8 mouse cellular contexts compared by ENCODE assay signal in genomic region chr4:129585773-129586172, GRCm38 (mm10). TPM values are rescaled to one million over a fixed set of nuclear protein-coding genes. Genes with fewer than 3 reads are reported as not detected.
DNase-seq lines count a peak whose midpoint lies in the region; ATAC-seq and TF ChIP-seq lines count a peak whose summit lies in the region.
"Had no signal": no experiment of that assay in that cellular context is flagged by ENCODE, and none has a peak within 500 bp of the region (broad histone marks: within the 10 kb centered on the region; RNA-seq: fewer than 3 reads in every experiment).

No protein-coding gene starts in this region.

- H3K36me3 ChIP-seq in hindbrain, embryonic 10.5 days: peaks cover 10% of the 10 kb centered on the region
- H3K36me3 ChIP-seq in hindbrain, embryonic 16.5 days (ENCODE audit: control insufficient read depth, insufficient read depth, low read length): peaks cover under 1% of the 10 kb centered on the region
- H3K36me3 ChIP-seq in CH12.LX (replicated peaks in 1 of 2; ENCODE audit: control insufficient read depth in 1 of 2, insufficient read depth in 1 of 2, low read length in 1 of 2): peaks cover 7 to 32% of the 10 kb centered on the region in 2 experiments
- peaks cover 10% of the 10 kb centered on the region for H3K36me3 ChIP-seq in embryonic facial prominence, embryonic 10.5 days (replicated peaks)
- H3K36me3 ChIP-seq in limb, embryonic 15.5 days: peaks cover 2% of the 10 kb centered on the region

- no peak for DNase-seq in hindbrain, embryonic 10.5 days (ENCODE audit: low spot score)
- peak; percentile 44 for DNase-seq in CH12.LX (ENCODE audit: extremely low read depth)
- DNase-seq in embryonic facial prominence, embryonic 10.5 days (ENCODE audit: low spot score): no peak
- DNase-seq in retina, postnatal 1 day: no peak
- DNase-seq in right cerebral cortex, postnatal 14 days: no peak

- H3K9me3 ChIP-seq in hindbrain, embryonic 10.5 days: no peaks in the 10 kb centered on the region
- H3K9me3 ChIP-seq in hindbrain, embryonic 16.5 days (ENCODE audit: control insufficient read depth, low read length): no peaks in the 10 kb centered on the region
- no peaks in the 10 kb centered on the region for H3K9me3 ChIP-seq in CH12.LX (replicated peaks; ENCODE audit: low read length)
- no peaks in the 10 kb centered on the region for H3K9me3 ChIP-seq in embryonic facial prominence, embryonic 10.5 days
- H3K9me3 ChIP-seq in limb, embryonic 15.5 days: no peaks in the 10 kb centered on the region

- TF ChIP-seq EP300 in CH12.LX (IDR thresholded peaks at IDR 0.05; ENCODE audit: low read length): no peak

- peaks cover 18% of the 10 kb centered on the region for H3K4me1 ChIP-seq in hindbrain, embryonic 10.5 days (replicated peaks)
- H3K4me1 ChIP-seq in hindbrain, embryonic 16.5 days (ENCODE audit: control insufficient read depth, insufficient read depth, low read depth, low read length): no peaks in the 10 kb centered on the region; the same call in 1 of the 2 replicates
- H3K4me1 ChIP-seq in CH12.LX (ENCODE audit: control insufficient read depth in 1 of 2, insufficient read depth in 2 of 2): peaks cover 10 to 39% of the 10 kb centered on the region in 2 experiments
- H3K4me1 ChIP-seq in embryonic facial prominence, embryonic 10.5 days: peaks cover 19% of the 10 kb centered on the region
- H3K4me1 ChIP-seq in limb, embryonic 15.5 days: peaks cover 8% of the 10 kb centered on the region; the same call in 1 of the 2 replicates

- no peak overlapping the region for H3K9ac ChIP-seq in hindbrain, embryonic 16.5 days (ENCODE audit: low read depth, low read length)
- peak overlapping the region; percentile 59 for H3K9ac ChIP-seq in CH12.LX (ENCODE audit: insufficient read depth, low read depth)
- H3K9ac ChIP-seq in limb, embryonic 15.5 days: no peak overlapping the region

- H3K79me2 ChIP-seq in CH12.LX (replicated peaks; ENCODE audit: control insufficient read depth, extremely low read depth, insufficient read depth, poor library complexity, severe bottlenecking): peaks cover 8% of the 10 kb centered on the region

- in situ Hi-C loops in CH12.LX (cut with MboI; ENCODE audit: low pct_ligation_motif_present, low pct_unique_long_range_greater_than_20kb, low sequenced_read_pairs): no loop called here

- no peak for TF ChIP-seq RAD21 in CH12.LX (IDR thresholded peaks at IDR 0.05; ENCODE audit: low read depth, low read length)

- TF ChIP-seq CTCF in CH12.LX (conservative IDR thresholded peaks at IDR 0.05 in 1 of 2, IDR thresholded peaks at IDR 0.05 in 1 of 2; ENCODE audit: low read depth in 2 of 2, low read length in 2 of 2): no peak

- dilution Hi-C loops in CH12.LX (cut with MboI; ENCODE audit: extremely low pct_ligation_motif_present, extremely low pct_unique_long_range_greater_than_20kb, low sequenced_read_pairs): no loop called here

- H3K4me2 ChIP-seq in hindbrain, embryonic 16.5 days (ENCODE audit: low read length): no peak overlapping the region; the same call in 1 of the 2 replicates
- H3K4me2 ChIP-seq in CH12.LX (ENCODE audit: insufficient read depth, low read depth, poor library complexity, severe bottlenecking): peak overlapping the region; percentile 61; the same call in 1 of the 2 replicates
- H3K4me2 ChIP-seq in limb, embryonic 15.5 days: peak overlapping the region; percentile 75

- no peak for ATAC-seq in hindbrain, embryonic 16.5 days
- no peak for ATAC-seq in limb, embryonic 15.5 days (ENCODE audit: insufficient number of reproducible peaks, low FRiP score, low TSS enrichment, low read depth)

- TF ChIP-seq POLR2A in CH12.LX (IDR thresholded peaks at IDR 0.05; ENCODE audit: low read depth, low read length): no peak

- peak overlapping the region; percentile 62; the same call in 1 of the 2 replicates for H3K27ac ChIP-seq in hindbrain, embryonic 10.5 days
- no peak overlapping the region for H3K27ac ChIP-seq in hindbrain, embryonic 16.5 days (ENCODE audit: low read depth, low read length)
- H3K27ac ChIP-seq in CH12.LX (ENCODE audit: insufficient read depth, low read depth): peak overlapping the region; percentile 92; the same call in 1 of the 2 replicates
- 0 out of 2 replicates have a peak overlapping the region, but pooled peaks have one; percentile 78 for H3K27ac ChIP-seq in embryonic facial prominence, embryonic 10.5 days (replicated peaks)
- no peak overlapping the region for H3K27ac ChIP-seq in limb, embryonic 15.5 days

- peak overlapping the region; percentile 58 for H3K4me3 ChIP-seq in hindbrain, embryonic 10.5 days
- H3K4me3 ChIP-seq in hindbrain, embryonic 16.5 days (ENCODE audit: low read length): no peak overlapping the region
- H3K4me3 ChIP-seq in CH12.LX (replicated peaks in 1 of 3; ENCODE audit: low read depth in 2 of 3, low read length in 2 of 3, poor library complexity in 1 of 3): peak overlapping the region; percentile 51 to 69 (median 60)
- H3K4me3 ChIP-seq in embryonic facial prominence, embryonic 10.5 days: peak overlapping the region; percentile 65
- 0 out of 2 replicates have a peak overlapping the region, but pooled peaks have one; percentile 49 for H3K4me3 ChIP-seq in limb, embryonic 15.5 days

- WGBS in hindbrain, embryonic 10.5 days: 75% methylated on average over 9 of the region's 9 CpGs
- 87% methylated on average over 9 of the region's 9 CpGs for WGBS in hindbrain, embryonic 16.5 days
- WGBS in embryonic facial prominence, embryonic 10.5 days: 71% methylated on average over 9 of the region's 9 CpGs
- WGBS in limb, embryonic 15.5 days: 72% methylated on average over 9 of the region's 9 CpGs

- no peaks in the 10 kb centered on the region for H3K27me3 ChIP-seq in hindbrain, embryonic 10.5 days (ENCODE audit: insufficient read depth, poor library complexity, severe bottlenecking)
- H3K27me3 ChIP-seq in hindbrain, embryonic 16.5 days (replicated peaks; ENCODE audit: control insufficient read depth, insufficient read depth, low read length): peaks cover 2% of the 10 kb centered on the region; the same call in 1 of the 2 replicates
- H3K27me3 ChIP-seq in CH12.LX (replicated peaks): no peaks in the 10 kb centered on the region
- H3K27me3 ChIP-seq in embryonic facial prominence, embryonic 10.5 days (replicated peaks; ENCODE audit: low read depth, poor library complexity, severe bottlenecking): no peaks in the 10 kb centered on the region
- H3K27me3 ChIP-seq in limb, embryonic 15.5 days: no peaks in the 10 kb centered on the region

TF ChIP-seq in CH12.LX, 34 proteins besides CTCF, POLR2A, EP300 and RAD21 (continues in another document):
- TF ChIP-seq CHD2 (IDR thresholded peaks at IDR 0.05; ENCODE audit: low read length) (no peak), CHD1 (IDR thresholded peaks at IDR 0.05; ENCODE audit: low read depth, low read length) (0 out of 2 replicates have a peak, but pooled peaks have one; percentile 30), SMC3 (IDR thresholded peaks at IDR 0.05; ENCODE audit: low read depth, low read length) (no peak), BHLHE40 (IDR thresholded peaks at IDR 0.05; ENCODE audit: low read depth, low read length) (no peak), MYC (IDR thresholded peaks at IDR 0.05; ENCODE audit: low read depth, low read length) (no peak)

RNA-seq across cellular contexts. Expression of gene Fam167b, which starts 7.4 kb away (rescaled TPM):
- 0.46 and 1.0 TPM in 2 replicates for polyA plus RNA-seq in hindbrain, embryonic 10.5 days (2016; fragmentation: Nextera tagmentation; extraction: Ambion mirVana)
- 0.35 and 0.58 TPM in 2 replicates for polyA plus RNA-seq in hindbrain, embryonic 16.5 days (2015; fragmentation: Nextera tagmentation; extraction: Ambion mirVana)
- 1.1 and 1.4 TPM in 2 replicates for total RNA-seq in CH12.LX (2012; rRNA removed)
- 0.49 TPM in 1 of 2 replicates, not detected in the other for total RNA-seq in CH12.LX (2014; rRNA removed)
- 0.82 and 1.2 TPM in 2 replicates for polyA plus RNA-seq in CH12.LX (2012; ENCODE audit: insufficient read length, low read depth)
- polyA plus RNA-seq in embryonic facial prominence, embryonic 10.5 days (2016; fragmentation: Nextera tagmentation; extraction: Ambion mirVana): 1.9 and 2.0 TPM in 2 replicates
- 6.9 and 7.0 TPM in 2 replicates for polyA plus RNA-seq in limb, embryonic 15.5 days (2015; fragmentation: Nextera tagmentation; extraction: Ambion mirVana)
- polyA plus RNA-seq: neural tube, embryonic 14.5 days had no signal

RNA-seq across cellular contexts. Expression of gene Lck, which starts 12.3 kb away (rescaled TPM):
- 6.5 and 6.6 TPM in 2 replicates for polyA plus RNA-seq in hindbrain, embryonic 10.5 days (2016; fragmentation: Nextera tagmentation; extraction: Ambion mirVana)
- 13.5 and 13.9 TPM in 2 replicates for polyA plus RNA-seq in hindbrain, embryonic 16.5 days (2015; fragmentation: Nextera tagmentation; extraction: Ambion mirVana)
- total RNA-seq in CH12.LX (2012; rRNA removed) (67.2 and 80.9 TPM in 2 replicates), CH12.LX (2014; rRNA removed) (64.6 and 70.0 TPM in 2 replicates)
- polyA plus RNA-seq in CH12.LX (2012; ENCODE audit: insufficient read length, low read depth): 138 and 177 TPM in 2 replicates
- polyA plus RNA-seq in embryonic facial prominence, embryonic 10.5 days (2016; fragmentation: Nextera tagmentation; extraction: Ambion mirVana): 9.3 and 12.6 TPM in 2 replicates
- polyA plus RNA-seq in limb, embryonic 15.5 days (2015; fragmentation: Nextera tagmentation; extraction: Ambion mirVana): 5.8 and 6.3 TPM in 2 replicates

RNA-seq across cellular contexts. Expression of gene Eif3i, which starts 14.7 kb away (rescaled TPM):
- 268 and 293 TPM in 2 replicates for polyA plus RNA-seq in hindbrain, embryonic 10.5 days (2016; fragmentation: Nextera tagmentation; extraction: Ambion mirVana)
- 216 and 223 TPM in 2 replicates for polyA plus RNA-seq in hindbrain, embryonic 16.5 days (2015; fragmentation: Nextera tagmentation; extraction: Ambion mirVana)
- 667 and 673 TPM in 2 replicates for total RNA-seq in CH12.LX (2012; rRNA removed)
- total RNA-seq in CH12.LX (2014; rRNA removed): 702 and 753 TPM in 2 replicates
- polyA plus RNA-seq in CH12.LX (2012; ENCODE audit: insufficient read length, low read depth): 418 and 446 TPM in 2 replicates
- polyA plus RNA-seq in embryonic facial prominence, embryonic 10.5 days (2016; fragmentation: Nextera tagmentation; extraction: Ambion mirVana): 290 and 302 TPM in 2 replicates
- polyA plus RNA-seq in limb, embryonic 15.5 days (2015; fragmentation: Nextera tagmentation; extraction: Ambion mirVana): 275 and 278 TPM in 2 replicates

RNA-seq across cellular contexts. Expression of gene Tmem234, which starts 14.7 kb away (rescaled TPM):
- polyA plus RNA-seq in hindbrain, embryonic 10.5 days (2016; fragmentation: Nextera tagmentation; extraction: Ambion mirVana): 226 and 229 TPM in 2 replicates
- polyA plus RNA-seq in hindbrain, embryonic 16.5 days (2015; fragmentation: Nextera tagmentation; extraction: Ambion mirVana): 185 and 190 TPM in 2 replicates
- total RNA-seq in CH12.LX (2012; rRNA removed) (111 and 121 TPM in 2 replicates), CH12.LX (2014; rRNA removed) (97.6 and 104 TPM in 2 replicates)
- polyA plus RNA-seq in CH12.LX (2012; ENCODE audit: insufficient read length, low read depth): 112 and 113 TPM in 2 replicates
- 222 and 226 TPM in 2 replicates for polyA plus RNA-seq in embryonic facial prominence, embryonic 10.5 days (2016; fragmentation: Nextera tagmentation; extraction: Ambion mirVana)
- polyA plus RNA-seq in limb, embryonic 15.5 days (2015; fragmentation: Nextera tagmentation; extraction: Ambion mirVana): 192 and 199 TPM in 2 replicates

RNA-seq across cellular contexts. Expression of gene Dcdc2b, which starts 28.3 kb away (rescaled TPM):
- 0.90 and 1.3 TPM in 2 replicates for polyA plus RNA-seq in hindbrain, embryonic 10.5 days (2016; fragmentation: Nextera tagmentation; extraction: Ambion mirVana)
- 2.1 and 3.9 TPM in 2 replicates for polyA plus RNA-seq in hindbrain, embryonic 16.5 days (2015; fragmentation: Nextera tagmentation; extraction: Ambion mirVana)
- 0.59 and 1.6 TPM in 2 replicates for total RNA-seq in CH12.LX (2012; rRNA removed)
- not detected in 2 replicates for total RNA-seq in CH12.LX (2014; rRNA removed)
- 0.66 and 1.1 TPM in 2 replicates for polyA plus RNA-seq in CH12.LX (2012; ENCODE audit: insufficient read length, low read depth)
- polyA plus RNA-seq in embryonic facial prominence, embryonic 10.5 days (2016; fragmentation: Nextera tagmentation; extraction: Ambion mirVana): 1.0 and 1.4 TPM in 2 replicates
- polyA plus RNA-seq in limb, embryonic 15.5 days (2015; fragmentation: Nextera tagmentation; extraction: Ambion mirVana): 2.4 TPM in 2 replicates

Comparison
In these comparisons a context has a peak if more than half of its experiments do, and no peak if none do; other contexts are left out.
1. H3K27ac ChIP-seq: peak in hindbrain, embryonic 10.5 days (single experiment), CH12.LX (single experiment) and embryonic facial prominence, embryonic 10.5 days (single experiment); none in hindbrain, embryonic 16.5 days (single experiment) and limb, embryonic 15.5 days (single experiment).